Mouse (Mus musculus): ENCODE measurements around the gene Smarcb1.

- no peak for TF ChIP-seq CHD2 (IDR thresholded peaks at IDR 0.05; ENCODE audit: low read depth, low read length)
- TF ChIP-seq HCFC1 (IDR thresholded peaks at IDR 0.05; ENCODE audit: borderline replicate concordance, insufficient read depth, low read length): no peak
- no peak for TF ChIP-seq ZC3H11A (IDR thresholded peaks at IDR 0.05; ENCODE audit: borderline replicate concordance, low read depth, low read length)
These were observed 11.5 kb upstream of the Smarcb1 start, which contains the start of gene Chchd10 for GRCm38 (mm10) chr10:75932891-75933290.

Data from ES-E14 (cell line).